Comparison of ENCODE assay signal across 7 mouse cellular contexts in genomic region chr9:83325910-83326309, GRCm38 (mm10).
A peak's percentile ranks its signal among the peaks of the same experiment; 100 is the strongest.
DNase-seq lines count a peak whose midpoint lies in the region; ATAC-seq and TF ChIP-seq lines count a peak whose summit lies in the region.

No protein-coding gene starts in this region.

- ATAC-seq in neural tube, embryonic 13.5 days (ENCODE audit: low read depth): peak; percentile 87
- no peak for ATAC-seq in megakaryocyte-erythroid progenitor cell, adult 5-6 weeks (replicated peaks; ENCODE audit: low FRiP score, low TSS enrichment, poor library complexity, severe bottlenecking)

- peak; percentile 41 for DNase-seq in embryonic facial prominence, embryonic 10.5 days (ENCODE audit: low spot score)
- peak; percentile 87 to 90 for DNase-seq in frontal cortex, adult 2 months (ENCODE audit: extremely low spot score in 1 of 2, low spot score in 1 of 2)
- DNase-seq in left cerebral cortex, adult 2 months (ENCODE audit: extremely low spot score in 1 of 2, low spot score in 2 of 2): peak; percentile 76 to 84
- DNase-seq in heart, adult 8-10 months (ENCODE audit: low spot score): no peak
- DNase-seq in urinary bladder, adult 2 months (ENCODE audit: low spot score): no peak

- H3K4me3 ChIP-seq in embryonic facial prominence, embryonic 10.5 days: no peak overlapping the region
- no peak overlapping the region for H3K4me3 ChIP-seq in left cerebral cortex, adult 2 months
- H3K4me3 ChIP-seq in neural tube, embryonic 13.5 days: no peak overlapping the region

- WGBS in embryonic facial prominence, embryonic 10.5 days: 19% methylated on average over 6 of the region's 6 CpGs
- WGBS in neural tube, embryonic 13.5 days: 16% methylated on average over 6 of the region's 6 CpGs

- H3K27ac ChIP-seq in embryonic facial prominence, embryonic 10.5 days (replicated peaks): no peak overlapping the region
- peak overlapping the region; percentile 90 for H3K27ac ChIP-seq in left cerebral cortex, adult 2 months
- H3K27ac ChIP-seq in neural tube, embryonic 13.5 days (replicated peaks): peak overlapping the region; percentile 77

- H3K36me3 ChIP-seq in embryonic facial prominence, embryonic 10.5 days (replicated peaks): no peaks in the 10 kb centered on the region
- H3K36me3 ChIP-seq in neural tube, embryonic 13.5 days: no peaks in the 10 kb centered on the region

- H3K4me2 ChIP-seq in neural tube, embryonic 13.5 days: peak overlapping the region; percentile 28; the same call in 1 of the 2 replicates

- H3K4me1 ChIP-seq in embryonic facial prominence, embryonic 10.5 days: peaks cover 8% of the 10 kb centered on the region
- H3K4me1 ChIP-seq in neural tube, embryonic 13.5 days (replicated peaks): peaks cover 19% of the 10 kb centered on the region

- H3K27me3 ChIP-seq in embryonic facial prominence, embryonic 10.5 days (replicated peaks; ENCODE audit: low read depth, poor library complexity, severe bottlenecking): 0 out of 2 replicates have a peak, but pooled peaks cover 3% of the 10 kb centered on the region
- no peaks in the 10 kb centered on the region for H3K27me3 ChIP-seq in neural tube, embryonic 13.5 days

- H3K9me3 ChIP-seq in embryonic facial prominence, embryonic 10.5 days: no peaks in the 10 kb centered on the region
- H3K9me3 ChIP-seq in neural tube, embryonic 13.5 days: no peaks in the 10 kb centered on the region

- intact Hi-C loops in left cerebral cortex, adult 2 months (cut with DNase I): loop anchor here (1.0 to 5.0 kb wide), 2 partner anchors 23 to 271 kb away; no protein-coding TSS in a partner anchor

- no peak for TF ChIP-seq CTCF in left cerebral cortex, adult 2 months (IDR thresholded peaks at IDR 0.05)

- 0 out of 2 replicates have a peak overlapping the region, but pooled peaks have one; percentile 22 for H3K9ac ChIP-seq in neural tube, embryonic 13.5 days

Comparison
In these comparisons a context has a peak if more than half of its experiments do, and no peak if none do; other contexts are left out.
1. DNase-seq: peak in embryonic facial prominence, embryonic 10.5 days (single experiment), frontal cortex, adult 2 months (2 of 2) and left cerebral cortex, adult 2 months (2 of 2); none in heart, adult 8-10 months (single experiment) and urinary bladder, adult 2 months (single experiment).